Mouse (Mus musculus): ENCODE results near the gene Gpr33. TPM values are rescaled to one million over a fixed set of nuclear protein-coding genes. Genes with fewer than 3 reads are reported as not detected.

Gene Gpr33
- polyA plus RNA-seq (2016; fragmentation: Nextera tagmentation; extraction: Ambion mirVana), result not detected in 2 replicates

DNA sequence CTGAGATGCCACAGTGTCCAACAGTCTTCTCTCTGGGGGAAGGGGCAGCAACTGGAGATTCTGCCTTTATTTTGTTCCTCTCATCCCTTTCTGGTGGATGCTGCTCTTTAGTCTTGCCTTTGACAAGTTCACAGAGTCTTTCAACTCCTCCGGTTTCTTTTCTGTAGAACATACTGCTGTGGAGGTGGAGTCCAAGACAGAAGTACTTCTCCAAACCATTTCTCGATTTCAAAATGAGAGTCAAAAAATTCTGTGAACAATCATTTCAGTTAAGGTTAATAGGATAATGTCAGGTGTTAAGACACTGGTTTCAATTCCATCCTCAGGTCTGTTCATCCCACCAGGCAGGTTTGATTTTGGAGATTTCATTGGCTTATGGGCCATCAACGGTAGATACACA is at the start of gene Gpr33:
TSS of gene Gpr33 (minus strand) at position 101 of the 400 bp plus-strand sequence.
- Histone ChIP-seq H3K9ac (no peak within 1 kb of the TSS), H3K4me3 (replicated peaks) (no peak within 1 kb of the TSS), H3K9me3 (no peaks in the 10 kb centered on the region), H3K27ac (no peak within 1 kb of the TSS), H3K36me3 (replicated peaks) (no peaks in the 10 kb centered on the region), H3K27me3 (no peaks in the 10 kb centered on the region), H3K4me2 (no peak within 1 kb of the TSS), H3K4me1 (0 out of 2 replicates have a peak, but pooled peaks cover 3% of the 10 kb centered on the region)
- WGBS, result 95% methylated on average over 3 of the region's 3 CpGs
- ATAC-seq (ENCODE audit: low FRiP score), result no peak

DNA sequence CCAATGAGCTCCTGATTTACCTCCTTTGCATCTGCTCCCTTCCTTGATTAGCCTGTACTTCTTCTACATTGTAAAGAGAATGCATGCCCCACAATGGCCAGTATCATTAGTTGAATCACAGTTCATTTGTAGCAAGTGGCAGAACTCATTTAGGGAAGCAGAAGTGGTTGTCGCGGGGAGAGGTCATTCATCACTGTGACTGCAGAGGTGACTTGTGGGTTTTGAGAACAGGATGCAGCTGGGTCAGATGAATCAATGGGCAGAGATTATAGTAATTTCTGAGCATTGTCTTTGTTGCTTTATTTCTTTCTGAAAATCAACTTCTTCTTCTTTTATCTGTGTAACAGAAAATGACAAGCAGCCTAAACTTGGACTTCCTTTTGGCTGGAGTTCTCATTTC is 21.5 kb upstream of the Gpr33 start:
- H3K27ac ChIP-seq, result no peak overlapping the region
- H3K9me3 ChIP-seq, result no peaks in the 10 kb centered on the region
- no peak overlapping the region for H3K9ac ChIP-seq
- no peak overlapping the region for H3K4me3 ChIP-seq (replicated peaks)
- H3K36me3 ChIP-seq (replicated peaks), result no peaks in the 10 kb centered on the region
- 72% methylated on average over 2 of the region's 2 CpGs for WGBS
- no peak overlapping the region for H3K4me2 ChIP-seq
- no peaks in the 10 kb centered on the region for H3K27me3 ChIP-seq
- no peaks in the 10 kb centered on the region for H3K4me1 ChIP-seq
- ATAC-seq (ENCODE audit: low FRiP score), result no peak

DNA sequence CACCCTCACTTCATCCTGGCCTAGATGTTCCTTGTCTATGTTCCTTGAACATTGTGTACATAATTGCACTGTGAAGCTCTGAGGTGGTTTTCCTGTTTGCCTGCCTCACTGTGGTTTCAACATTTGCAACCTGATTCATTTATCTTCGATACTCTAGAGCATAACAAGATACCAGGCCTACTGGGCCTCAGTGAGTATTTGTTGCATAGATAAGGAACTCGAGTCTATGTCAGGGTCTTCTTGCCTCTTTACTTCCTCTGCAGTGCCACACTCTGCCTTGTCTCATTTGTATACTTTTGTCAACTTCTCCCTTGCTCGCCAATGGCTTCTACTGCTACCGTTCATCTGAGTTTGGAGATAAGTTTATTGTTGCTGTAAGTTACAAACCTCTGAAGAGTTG is 18.5 kb upstream of the Gpr33 start:
- H3K4me1 ChIP-seq, result no peaks in the 10 kb centered on the region
- no peaks in the 10 kb centered on the region for H3K27me3 ChIP-seq
- no peak overlapping the region for H3K9ac ChIP-seq
- no peaks in the 10 kb centered on the region for H3K9me3 ChIP-seq
- 93% methylated on average over 4 of the region's 4 CpGs for WGBS
- no peak for ATAC-seq (ENCODE audit: low FRiP score)
- H3K36me3 ChIP-seq (replicated peaks), result no peaks in the 10 kb centered on the region
- H3K27ac ChIP-seq, result no peak overlapping the region
- no peak overlapping the region for H3K4me3 ChIP-seq (replicated peaks)
- H3K4me2 ChIP-seq, result no peak overlapping the region

DNA sequence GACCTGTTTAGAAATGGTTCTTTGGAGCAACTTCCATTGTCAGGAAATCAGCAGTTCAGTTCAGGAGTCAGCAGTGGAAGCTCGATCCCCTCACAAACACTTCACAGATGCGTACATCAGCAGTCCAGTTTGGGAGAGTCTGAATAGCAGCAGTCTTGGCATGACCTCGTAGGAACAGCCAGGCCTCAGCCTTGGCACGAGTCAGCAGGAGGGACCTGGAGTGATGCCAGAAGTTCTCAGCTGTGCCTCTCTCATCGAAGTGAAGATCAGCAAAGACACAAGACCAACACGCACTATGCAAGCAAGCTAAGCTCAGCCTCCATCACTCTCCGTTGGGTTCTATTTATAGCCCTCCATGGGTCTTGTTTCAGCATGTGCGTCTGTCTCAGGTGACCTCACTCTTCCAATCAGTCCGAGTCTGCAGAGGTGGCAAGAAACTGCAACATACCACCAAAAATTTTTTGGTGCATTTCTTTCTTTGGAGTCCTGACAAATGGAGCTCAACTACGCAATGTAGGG is 15.0 kb upstream of the Gpr33 start:
- WGBS, result 82% methylated on average over 10 of the region's 10 CpGs
- Histone ChIP-seq H3K4me1 (no peaks in the 10 kb centered on the region), H3K4me2 (no peak overlapping the region), H3K27me3 (no peaks in the 10 kb centered on the region), H3K36me3 (replicated peaks) (no peaks in the 10 kb centered on the region), H3K27ac (no peak overlapping the region), H3K9ac (no peak overlapping the region), H3K9me3 (no peaks in the 10 kb centered on the region), H3K4me3 (replicated peaks) (no peak overlapping the region)
- no peak for ATAC-seq (ENCODE audit: low FRiP score)

DNA sequence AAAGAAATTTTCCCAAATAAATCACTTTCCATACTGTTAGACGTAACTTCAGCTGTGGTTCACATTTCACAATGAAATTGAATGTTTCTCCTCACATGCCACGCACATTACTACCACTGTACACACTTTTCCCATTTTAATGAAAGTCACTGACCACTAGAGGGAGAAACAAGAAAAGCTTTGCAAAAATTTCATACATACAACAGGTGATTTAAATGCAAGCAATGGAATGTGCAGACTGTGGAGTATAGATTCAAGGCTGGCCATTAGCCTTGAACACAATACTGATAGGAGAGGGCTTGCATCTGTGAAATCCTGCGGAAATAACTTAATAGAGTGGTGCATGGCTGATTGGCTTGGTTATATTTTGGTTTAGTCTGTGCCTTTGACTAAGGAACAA is 10.5 kb upstream of the Gpr33 start:
- Histone ChIP-seq H3K4me2 (no peak overlapping the region), H3K36me3 (replicated peaks) (no peaks in the 10 kb centered on the region), H3K9ac (no peak overlapping the region), H3K27me3 (no peaks in the 10 kb centered on the region), H3K4me1 (no peaks in the 10 kb centered on the region), H3K27ac (no peak overlapping the region), H3K9me3 (no peaks in the 10 kb centered on the region), H3K4me3 (replicated peaks) (no peak overlapping the region)
- no peak for ATAC-seq (ENCODE audit: low FRiP score)
- WGBS, result 71% methylated on average over 3 of the region's 3 CpGs

DNA sequence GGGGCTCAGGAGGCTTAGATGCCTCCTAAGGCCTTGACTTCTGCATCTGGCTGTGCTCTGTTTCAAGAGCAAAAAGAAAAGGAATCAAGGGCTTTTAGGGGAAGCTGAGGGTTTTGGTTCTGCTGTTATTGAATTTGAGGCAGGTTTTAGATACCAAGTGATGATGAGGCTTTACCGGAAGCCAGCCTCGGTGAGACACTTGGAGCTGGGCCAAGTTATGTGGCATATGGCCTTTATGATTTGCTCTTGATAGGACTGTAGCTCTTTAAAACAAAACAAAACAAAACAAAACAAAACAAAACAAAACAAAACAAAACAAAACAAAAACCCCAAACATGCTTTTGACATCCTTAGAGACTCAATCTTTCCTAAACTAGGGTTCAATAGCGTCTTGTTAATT is 7.1 kb upstream of the Gpr33 start:
- H3K4me1 ChIP-seq, result no peaks in the 10 kb centered on the region
- H3K9me3 ChIP-seq, result no peaks in the 10 kb centered on the region
- no peak for ATAC-seq (ENCODE audit: low FRiP score)
- H3K4me3 ChIP-seq (replicated peaks), result no peak overlapping the region
- H3K36me3 ChIP-seq (replicated peaks), result no peaks in the 10 kb centered on the region
- WGBS, result 90% methylated on average over 3 of the region's 3 CpGs
- H3K27me3 ChIP-seq, result no peaks in the 10 kb centered on the region
- no peak overlapping the region for H3K9ac ChIP-seq
- H3K27ac ChIP-seq, result no peak overlapping the region
- no peak overlapping the region for H3K4me2 ChIP-seq

DNA sequence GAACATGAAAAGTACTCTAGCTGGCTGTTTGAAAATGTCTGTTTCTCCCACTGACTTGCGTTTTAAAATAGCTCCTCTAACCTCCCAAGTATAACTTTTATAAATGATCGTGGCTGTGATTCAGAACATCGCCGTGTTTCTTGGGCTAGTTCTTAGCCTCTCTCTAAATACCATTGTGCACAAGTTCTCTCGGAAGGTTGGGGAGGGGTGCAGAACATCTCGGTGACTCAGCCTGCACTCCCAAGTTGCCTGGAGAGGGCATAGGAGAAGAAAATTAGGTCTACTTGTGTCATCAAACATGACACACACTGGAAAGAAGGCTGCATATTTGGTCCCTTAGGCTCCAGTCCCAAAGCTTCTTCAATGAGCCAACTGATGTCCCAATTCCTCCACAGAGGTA is 4.4 kb upstream of the Gpr33 start:
- Histone ChIP-seq H3K4me2 (no peak overlapping the region), H3K36me3 (replicated peaks) (no peaks in the 10 kb centered on the region), H3K27me3 (no peaks in the 10 kb centered on the region), H3K9me3 (no peaks in the 10 kb centered on the region), H3K4me3 (replicated peaks) (no peak overlapping the region), H3K4me1 (no peaks in the 10 kb centered on the region), H3K9ac (no peak overlapping the region), H3K27ac (no peak overlapping the region)
- 90% methylated on average over 6 of the region's 6 CpGs for WGBS
- ATAC-seq (ENCODE audit: low FRiP score), result no peak

DNA sequence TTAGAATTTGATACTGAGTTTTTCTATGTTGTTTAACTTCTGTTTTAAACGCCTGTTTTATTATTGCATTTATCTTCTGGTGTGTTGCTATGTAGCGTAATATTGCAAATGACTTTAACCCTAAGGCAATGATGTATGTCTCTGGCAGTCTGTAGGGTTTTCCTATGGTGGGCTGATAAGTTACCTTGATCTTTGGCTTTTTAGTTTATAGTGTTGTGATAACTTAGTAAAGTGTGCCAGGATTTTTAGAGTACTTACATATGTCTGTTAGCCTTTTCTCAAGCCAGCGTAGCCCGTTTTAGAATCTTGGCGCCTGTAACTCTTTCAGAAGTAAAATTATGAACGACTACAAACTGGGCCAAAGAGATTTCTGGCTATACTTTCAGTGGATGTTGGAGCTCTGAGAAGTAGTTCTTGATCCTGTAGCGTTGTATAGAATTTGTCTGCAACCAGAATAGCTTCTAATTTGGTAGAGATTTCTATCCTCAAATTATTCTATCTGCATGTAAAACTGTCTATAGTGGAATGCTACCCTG is 13.3 kb downstream of the Gpr33 start:
- Histone ChIP-seq H3K4me3 (replicated peaks) (no peak overlapping the region), H3K27ac (no peak overlapping the region), H3K9ac (no peak overlapping the region), H3K4me2 (no peak overlapping the region), H3K36me3 (replicated peaks) (no peaks in the 10 kb centered on the region), H3K9me3 (no peaks in the 10 kb centered on the region), H3K4me1 (0 out of 2 replicates have a peak, but pooled peaks cover 2% of the 10 kb centered on the region), H3K27me3 (no peaks in the 10 kb centered on the region)
- 92% methylated on average over 7 of the region's 7 CpGs for WGBS
- no peak for ATAC-seq (ENCODE audit: low FRiP score)

DNA sequence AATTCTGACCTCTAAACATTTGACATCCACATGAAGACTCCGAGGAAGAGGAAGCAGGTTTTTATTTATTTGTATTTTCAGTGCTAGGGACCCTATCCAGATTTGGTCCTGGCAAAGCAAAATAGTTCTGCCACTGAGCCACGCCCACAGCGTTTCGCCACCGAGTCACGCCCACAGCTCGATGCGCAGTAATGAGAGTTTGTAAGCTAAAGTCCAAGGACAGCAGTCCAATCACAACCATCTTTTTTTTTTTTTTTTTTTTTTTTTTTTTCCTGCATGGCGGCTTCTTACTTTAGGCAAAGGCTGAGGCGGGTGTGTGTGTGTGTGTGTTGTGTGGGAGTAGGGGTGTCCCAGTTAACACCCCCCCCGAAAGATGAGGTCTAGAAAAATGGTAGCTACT is 13.8 kb downstream of the Gpr33 start:
- no peaks in the 10 kb centered on the region for H3K36me3 ChIP-seq (replicated peaks)
- no peak for ATAC-seq (ENCODE audit: low FRiP score)
- 92% methylated on average over 11 of the region's 11 CpGs for WGBS
- no peaks in the 10 kb centered on the region for H3K9me3 ChIP-seq
- H3K4me2 ChIP-seq, result no peak overlapping the region
- no peaks in the 10 kb centered on the region for H3K27me3 ChIP-seq
- no peak overlapping the region for H3K4me3 ChIP-seq (replicated peaks)
- no peak overlapping the region for H3K27ac ChIP-seq
- H3K4me1 ChIP-seq, result 0 out of 2 replicates have a peak, but pooled peaks cover 6% of the 10 kb centered on the region
- H3K9ac ChIP-seq, result no peak overlapping the region

DNA sequence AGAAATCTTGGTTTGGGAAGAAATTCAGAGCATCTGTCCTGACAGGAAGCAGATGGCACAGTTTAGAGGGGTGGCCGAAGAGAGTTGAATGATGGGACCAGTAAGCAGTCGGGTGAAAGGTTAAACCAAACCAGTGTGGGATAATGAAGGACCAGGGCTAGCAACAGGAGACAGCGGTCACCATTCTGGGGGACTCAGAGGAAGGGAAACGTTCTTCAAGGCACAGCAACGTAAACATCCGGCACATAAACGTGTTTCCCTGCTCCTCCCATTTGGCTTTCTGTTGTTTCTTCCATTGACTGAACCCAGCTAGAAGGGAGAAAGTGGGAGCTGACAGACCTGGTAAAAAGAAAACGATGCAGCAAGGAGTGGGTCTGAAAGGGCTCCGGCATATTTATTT is 14.6 kb downstream of the Gpr33 start:
- Histone ChIP-seq H3K36me3 (replicated peaks) (no peaks in the 10 kb centered on the region), H3K9me3 (no peaks in the 10 kb centered on the region), H3K4me1 (peaks cover 11% of the 10 kb centered on the region; the same call in 1 of the 2 replicates), H3K4me3 (replicated peaks) (no peak overlapping the region), H3K9ac (no peak overlapping the region), H3K27ac (no peak overlapping the region), H3K27me3 (no peaks in the 10 kb centered on the region), H3K4me2 (no peak overlapping the region)
- 69% methylated on average over 9 of the region's 9 CpGs for WGBS
- no peak for ATAC-seq (ENCODE audit: low FRiP score)

DNA sequence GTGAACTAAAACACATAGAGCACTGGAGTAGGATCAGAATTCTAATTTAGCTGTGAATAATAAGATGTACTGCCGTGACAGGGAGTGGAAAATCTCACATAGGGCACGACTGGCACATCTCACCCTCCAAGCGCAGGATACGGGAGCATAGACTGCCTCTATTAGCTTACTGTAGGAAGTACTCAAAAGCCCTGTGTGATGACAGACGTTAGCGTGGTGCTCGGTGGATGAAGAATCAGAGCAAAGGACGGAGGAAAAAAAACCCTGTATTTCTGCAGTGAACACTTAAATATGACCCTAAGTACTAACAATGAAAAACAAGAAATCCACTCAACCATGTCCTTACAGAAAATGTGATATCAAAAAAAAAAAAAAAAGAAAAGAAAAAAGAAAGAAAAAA is 15.7 kb downstream of the Gpr33 start:
- Histone ChIP-seq H3K36me3 (replicated peaks) (no peaks in the 10 kb centered on the region), H3K9me3 (no peaks in the 10 kb centered on the region), H3K4me3 (replicated peaks) (no peak overlapping the region), H3K4me2 (no peak overlapping the region), H3K27ac (0 out of 2 replicates have a peak overlapping the region, but pooled peaks have one; percentile 36), H3K27me3 (no peaks in the 10 kb centered on the region), H3K9ac (no peak overlapping the region), H3K4me1 (peaks cover 11% of the 10 kb centered on the region; the same call in 1 of the 2 replicates)
- ATAC-seq (ENCODE audit: low FRiP score), result no peak
- 88% methylated on average over 8 of the region's 8 CpGs for WGBS

DNA sequence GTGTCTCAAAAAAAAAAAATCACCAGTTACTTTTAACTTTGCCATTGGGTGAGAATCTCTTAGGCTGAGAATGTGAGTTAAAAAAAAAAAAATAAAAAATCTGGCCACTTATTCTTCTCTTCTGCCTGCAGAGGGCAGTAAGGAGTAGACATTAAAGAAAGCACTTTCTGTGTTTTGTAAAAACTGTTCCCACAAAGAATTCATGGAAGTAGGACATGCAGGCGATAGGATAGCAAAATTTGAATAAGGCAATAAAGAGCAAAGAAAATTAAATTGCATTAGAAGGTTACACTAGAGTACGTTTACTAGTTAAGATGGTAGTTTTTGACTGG is 17.3 kb downstream of the Gpr33 start:
- no peak overlapping the region for H3K9ac ChIP-seq
- 53% methylated on average over 2 of the region's 2 CpGs for WGBS

DNA sequence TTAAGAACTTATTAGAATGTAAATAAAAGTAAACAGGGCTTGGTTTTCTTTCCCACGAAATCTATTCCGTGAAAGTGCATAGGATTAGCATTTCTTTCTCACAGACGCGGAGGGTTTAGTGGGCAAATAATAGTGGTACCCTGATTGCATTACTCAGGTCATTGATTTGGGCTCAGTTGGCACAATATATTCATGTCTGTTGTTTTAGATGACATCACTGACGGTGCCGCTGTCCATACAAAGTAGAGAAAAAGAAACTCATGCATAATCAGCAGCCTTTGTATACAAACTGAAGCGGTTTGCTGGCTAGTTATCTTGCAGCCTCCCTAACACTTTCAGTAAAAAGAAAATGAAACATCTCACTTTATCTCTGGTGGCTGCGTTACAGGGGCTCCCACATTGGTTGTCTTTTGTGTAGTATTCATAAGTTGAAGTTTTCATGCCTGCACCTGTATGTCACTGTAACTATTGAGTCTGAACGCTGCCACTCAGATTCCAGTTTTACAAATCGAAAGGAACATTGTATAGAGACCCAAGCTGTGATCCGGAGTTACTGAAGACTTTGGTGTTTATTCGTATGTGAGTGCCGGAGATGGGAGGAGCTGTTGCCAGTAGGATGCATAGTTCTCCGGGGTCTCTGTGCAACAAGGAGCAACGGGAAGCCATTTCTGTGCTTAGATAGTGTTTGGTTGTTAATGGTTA is 17.8 kb downstream of the Gpr33 start:
- peaks cover 15% of the 10 kb centered on the region; the same call in 1 of the 2 replicates for H3K4me1 ChIP-seq
- 23% methylated on average over 15 of the region's 15 CpGs for WGBS
- no peaks in the 10 kb centered on the region for H3K36me3 ChIP-seq (replicated peaks)
- H3K27me3 ChIP-seq, result no peaks in the 10 kb centered on the region
- H3K4me3 ChIP-seq (replicated peaks), result peak overlapping the region; percentile 19
- H3K27ac ChIP-seq, result peak overlapping the region; percentile 81
- peak; percentile 74 for ATAC-seq (ENCODE audit: low FRiP score)
- no peak overlapping the region for H3K9ac ChIP-seq
- H3K9me3 ChIP-seq, result no peaks in the 10 kb centered on the region
- peak overlapping the region; percentile 47 for H3K4me2 ChIP-seq

More for the DNA sequence above, 17.3 kb downstream of the Gpr33 start:
- H3K4me3 ChIP-seq (replicated peaks), result peak overlapping the region; percentile 19; the same call in 1 of the 2 replicates
- ATAC-seq (ENCODE audit: low FRiP score), result no peak
- H3K9me3 ChIP-seq, result no peaks in the 10 kb centered on the region
- peak overlapping the region; percentile 81 for H3K27ac ChIP-seq
- peak overlapping the region; percentile 47 for H3K4me2 ChIP-seq
- no peaks in the 10 kb centered on the region for H3K27me3 ChIP-seq
- peaks cover 14% of the 10 kb centered on the region; the same call in 1 of the 2 replicates for H3K4me1 ChIP-seq
- no peaks in the 10 kb centered on the region for H3K36me3 ChIP-seq (replicated peaks)

All from forebrain, embryonic 12.5 days (tissue).